Mouse (Mus musculus) heart, embryonic 16.5 days (tissue): ENCODE data around the gene Shisa5. TPM values are rescaled to one million over a fixed set of nuclear protein-coding genes. Genes with fewer than 3 reads are reported as not detected.
A peak's percentile ranks its signal among the peaks of the same experiment; 100 is the strongest.

Experiments
- ATAC-seq: fragments of 200-750 bp; cut with Nextera tagmentation; replicated peaks from 2 replicates; pipeline ENCODE4 v1.8.0; 2017; ENCODE audit warnings: moderate number of reproducible peaks; ENCODE audit not compliant: insufficient read depth, low FRiP score; ENCODE audit errors: extremely low read depth
- H3K27ac ChIP-seq: fragments of 300-500 bp; sonication (generic); 2 replicates; pipeline ENCODE4 v1.5.1; 2014; ENCODE audit warnings: mild to moderate bottlenecking, low read length, control low read depth, moderate library complexity
- H3K27me3 ChIP-seq: fragments of 300-500 bp; sonication (generic); 2 replicates; pipeline ENCODE4 v1.6.1; 2014; ENCODE audit warnings: low read length, mixed read lengths; ENCODE audit not compliant: control insufficient read depth, insufficient read depth
- H3K36me3 ChIP-seq: fragments of 300-500 bp; sonication (generic); 2 replicates; pipeline ENCODE4 v1.6.1; 2014; ENCODE audit not compliant: control insufficient read depth, insufficient read depth
- H3K4me1 ChIP-seq: fragments of 300-500 bp; sonication (generic); 2 replicates; pipeline ENCODE4 v1.6.1; 2014; ENCODE audit warnings: low read length, mixed read lengths; ENCODE audit not compliant: control insufficient read depth, insufficient read depth
- H3K4me2 ChIP-seq: fragments of 300-500 bp; sonication (generic); 2 replicates; pipeline ENCODE4 v1.6.1; 2014; ENCODE audit warnings: low read depth, mild to moderate bottlenecking, control low read depth, low read length
- H3K4me3 ChIP-seq: fragments of 300-500 bp; sonication (generic); 2 replicates; pipeline ENCODE4 v1.5.1; 2014; ENCODE audit warnings: mild to moderate bottlenecking, control low read depth, low read length
- H3K9ac ChIP-seq: fragments of 300-500 bp; sonication (generic); 2 replicates; pipeline ENCODE4 v1.6.1; 2014; ENCODE audit warnings: low read length, control low read depth
- H3K9me3 ChIP-seq: fragments of 300-500 bp; sonication (generic); replicated peaks from 2 replicates; pipeline ENCODE4 v1.6.1; 2016; ENCODE audit warnings: low read length; ENCODE audit not compliant: control insufficient read depth
- WGBS: fragments of 180-500 bp; shearing (Covaris S2); extraction: QIAGEN DNeasy Blood & Tissue Kit; methylation state at CpG from one replicate; pipeline ENCODE4 v1.1.7; 2014; 5-methylcytosine and 5-hydroxymethylcytosine counted together
- polyA plus RNA-seq: library from polyadenylated mRNA; unstranded; fragments of >200 nt; fragmentation: Nextera tagmentation; extraction: Ambion mirVana; gene quantifications from 2 replicates; pipeline ENCODE4 v1.2.1, GENCODE M21; 2015

Shisa5 gene
- polyA plus RNA-seq, 1 experiment from 2014 or later = 84.5 TPM

- no peaks in the 10 kb centered on the region for H3K9me3 ChIP-seq
- no peak for ATAC-seq
- no peak overlapping the region for H3K4me3 ChIP-seq
- H3K4me1 ChIP-seq = peaks cover 11% of the 10 kb centered on the region; the same call in 1 of the 2 replicates
- peaks cover 7% of the 10 kb centered on the region; the same call in 1 of the 2 replicates for H3K36me3 ChIP-seq
- H3K4me2 ChIP-seq = no peak overlapping the region
- no peak overlapping the region for H3K27ac ChIP-seq
- no peaks in the 10 kb centered on the region for H3K27me3 ChIP-seq
- H3K9ac ChIP-seq = no peak overlapping the region
- WGBS = 66% methylated on average over 3 of the region's 3 CpGs
Observed at GRCm38 (mm10) chr9:109050674-109050997, 12.3 kb downstream of the Shisa5 start.

GRCm38 (mm10) chr9:109051011-109051501, 12.7 kb downstream of the Shisa5 start:
- Histone ChIP-seq H3K9me3 (no peaks in the 10 kb centered on the region), H3K27me3 (no peaks in the 10 kb centered on the region), H3K36me3 (peaks cover 10% of the 10 kb centered on the region; the same call in 1 of the 2 replicates), H3K27ac (peak overlapping the region; percentile 47; the same call in 1 of the 2 replicates), H3K4me3 (no peak overlapping the region; the same call in 1 of the 2 replicates), H3K4me2 (no peak overlapping the region; the same call in 1 of the 2 replicates), H3K4me1 (peaks cover 11% of the 10 kb centered on the region; the same call in 1 of the 2 replicates), H3K9ac (no peak overlapping the region)
- no peak for ATAC-seq
- WGBS = 80% methylated on average over 13 of the region's 13 CpGs

DNA sequence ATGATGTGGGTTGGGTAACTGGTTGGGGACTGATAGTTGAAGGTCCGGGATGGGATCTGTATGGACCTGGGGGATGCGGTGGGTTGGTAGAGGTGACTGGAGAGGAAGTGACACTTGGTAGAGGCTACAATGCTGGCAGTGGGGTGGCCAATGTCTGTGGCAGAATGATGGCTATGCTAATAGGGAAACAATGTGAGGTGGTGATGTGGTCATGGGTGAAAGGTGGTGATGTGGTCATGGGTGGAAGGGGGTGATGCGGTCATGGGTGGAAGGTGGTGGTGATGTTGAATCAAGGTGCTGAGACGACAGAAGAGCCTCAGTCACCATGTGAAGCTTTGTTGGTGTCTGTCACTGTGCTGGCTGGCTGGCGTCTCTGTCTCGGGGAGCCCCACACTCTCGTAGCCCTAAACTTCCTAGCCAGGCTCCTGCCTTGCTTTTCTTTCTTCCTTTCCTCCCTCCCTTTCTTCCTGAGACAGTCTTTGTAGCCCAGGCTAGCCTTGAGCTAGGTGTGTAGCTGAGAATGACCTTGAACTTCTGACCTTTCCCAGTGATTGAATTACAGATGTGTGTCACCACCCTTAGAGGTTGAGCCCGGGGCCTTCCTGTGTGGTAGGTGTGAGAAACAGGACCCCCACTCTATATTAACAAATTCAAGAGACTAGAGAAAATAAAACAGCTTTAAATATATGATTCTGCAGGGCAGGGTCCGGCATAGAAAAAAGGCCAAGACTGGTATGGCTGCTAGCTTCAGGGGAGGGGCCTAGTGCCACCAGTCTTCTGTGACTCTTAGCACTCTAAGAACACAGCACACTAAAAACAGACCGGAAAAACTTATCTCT, 13.5 kb downstream of the Shisa5 start:
- whole genome bisulfite sequencing = 86% methylated on average over 10 of the region's 10 CpGs
- no peak for ATAC-seq
- Histone ChIP-seq H3K4me2 (no peak overlapping the region; the same call in 1 of the 2 replicates), H3K27ac (peak overlapping the region; percentile 47; the same call in 1 of the 2 replicates), H3K4me3 (no peak overlapping the region; the same call in 1 of the 2 replicates), H3K9me3 (no peaks in the 10 kb centered on the region), H3K4me1 (peaks cover 11% of the 10 kb centered on the region; the same call in 1 of the 2 replicates), H3K9ac (no peak overlapping the region), H3K36me3 (peaks cover 13% of the 10 kb centered on the region), H3K27me3 (no peaks in the 10 kb centered on the region)

DNA sequence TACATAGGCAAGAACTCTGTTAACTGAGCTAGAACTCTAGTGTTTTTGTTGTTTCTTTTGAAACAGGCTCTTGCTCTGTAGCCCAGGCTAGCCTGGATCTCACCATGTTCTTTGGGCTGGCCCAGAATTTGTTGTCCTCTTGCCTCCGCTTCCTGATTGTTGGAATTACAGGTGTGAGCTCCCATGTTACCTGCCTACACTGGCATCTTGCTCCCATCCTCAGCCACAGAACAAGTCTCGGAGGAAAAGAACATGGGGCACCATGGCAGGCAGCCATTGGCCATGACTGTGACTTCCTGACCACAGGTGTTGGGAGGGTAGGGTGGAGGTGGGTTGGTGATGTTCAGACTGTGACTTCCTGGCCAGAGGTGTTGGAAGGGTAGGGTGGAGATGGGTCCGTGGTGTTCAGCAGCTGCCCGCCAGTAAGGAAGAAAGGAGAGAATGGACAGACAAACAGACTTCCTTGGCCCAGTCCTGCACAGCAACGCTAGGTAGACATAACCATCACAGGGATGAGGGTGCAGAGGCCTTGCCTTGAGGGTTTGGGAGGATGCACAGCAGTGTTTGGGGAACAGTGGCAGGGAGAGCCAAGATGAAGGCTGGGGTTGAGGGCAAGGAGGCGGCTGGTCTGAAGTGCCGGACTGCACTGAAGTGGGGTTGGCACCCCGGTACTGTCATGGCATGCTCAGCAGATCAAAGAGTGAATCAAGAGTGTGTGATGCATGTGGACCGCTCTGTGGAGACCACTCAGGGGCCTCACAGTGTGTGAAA, 14.3 kb downstream of the Shisa5 start:
- Histone ChIP-seq H3K9me3 (no peaks in the 10 kb centered on the region), H3K27ac (no peak overlapping the region; the same call in 1 of the 2 replicates), H3K4me1 (peaks cover 11% of the 10 kb centered on the region; the same call in 1 of the 2 replicates), H3K27me3 (no peaks in the 10 kb centered on the region), H3K4me3 (no peak overlapping the region), H3K36me3 (peaks cover 20% of the 10 kb centered on the region), H3K4me2 (no peak overlapping the region), H3K9ac (no peak overlapping the region)
- 86% methylated on average over 9 of the region's 9 CpGs for WGBS
- ATAC-seq = no peak

GRCm38 (mm10) chr9:109053366-109053765, 15.0 kb downstream of the Shisa5 start:
- Histone ChIP-seq H3K9me3 (no peaks in the 10 kb centered on the region), H3K4me3 (no peak overlapping the region), H3K27me3 (no peaks in the 10 kb centered on the region), H3K4me1 (peaks cover 12% of the 10 kb centered on the region; the same call in 1 of the 2 replicates), H3K27ac (no peak overlapping the region; the same call in 1 of the 2 replicates), H3K36me3 (peaks cover 26% of the 10 kb centered on the region), H3K9ac (no peak overlapping the region), H3K4me2 (no peak overlapping the region)
- 85% methylated on average over 3 of the region's 3 CpGs for WGBS
- ATAC-seq = no peak

DNA sequence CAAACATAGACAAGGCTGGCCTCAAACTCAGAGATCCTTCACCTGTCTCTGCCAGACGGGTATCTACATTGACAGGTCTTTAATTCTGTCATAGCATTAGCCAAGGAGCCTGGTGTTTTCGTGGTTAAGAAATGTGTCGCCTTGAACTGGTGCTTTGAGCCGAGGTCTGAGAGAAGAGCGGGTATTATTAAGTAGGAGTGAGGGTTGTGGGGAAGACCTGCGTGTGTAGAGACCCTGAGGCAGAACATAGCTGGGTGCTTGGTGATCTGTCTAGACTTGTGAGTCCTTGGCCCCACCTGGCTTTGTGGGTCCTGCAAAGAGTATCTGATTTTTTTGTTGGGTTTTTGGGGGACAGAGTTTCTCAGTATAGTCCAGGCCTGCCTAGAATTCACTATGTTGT, 15.5 kb downstream of the Shisa5 start:
- H3K36me3 ChIP-seq = peaks cover 23% of the 10 kb centered on the region
- no peak for ATAC-seq

DNA sequence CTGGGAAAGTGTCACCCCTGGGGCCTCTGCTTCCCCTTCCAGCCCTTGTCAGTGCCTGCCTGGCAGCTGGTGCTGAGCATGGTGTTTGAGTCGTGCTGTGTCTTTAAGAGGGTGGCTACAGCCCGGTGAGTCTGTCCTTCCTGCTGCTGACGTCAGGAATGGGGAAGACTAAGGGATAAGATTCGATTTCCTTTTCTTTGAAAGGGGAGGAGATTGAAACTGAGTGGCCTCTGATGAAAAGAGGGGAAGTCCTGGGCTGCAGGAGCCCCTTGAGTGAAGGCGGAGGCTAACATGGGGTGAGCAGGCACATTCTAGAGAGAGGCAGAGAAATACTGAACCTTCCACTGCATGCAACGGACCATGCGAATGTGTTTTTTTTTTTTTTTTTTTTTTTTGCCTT, 16.3 kb downstream of the Shisa5 start:
- WGBS = 9% methylated on average over 7 of the region's 7 CpGs
- peak overlapping the region; percentile 47 for H3K4me2 ChIP-seq
- no peaks in the 10 kb centered on the region for H3K27me3 ChIP-seq
- H3K4me3 ChIP-seq = peak overlapping the region; percentile 37
- H3K9ac ChIP-seq = peak overlapping the region; percentile 60
- H3K9me3 ChIP-seq = no peaks in the 10 kb centered on the region
- ATAC-seq = peak; percentile 66
- H3K27ac ChIP-seq = peak overlapping the region; percentile 76
- H3K36me3 ChIP-seq = peaks cover 23% of the 10 kb centered on the region
- peaks cover 20% of the 10 kb centered on the region for H3K4me1 ChIP-seq

More for the DNA sequence above, 15.5 kb downstream of the Shisa5 start:
- H3K4me2 ChIP-seq = no peak overlapping the region
- no peak overlapping the region for H3K9ac ChIP-seq
- no peak overlapping the region for H3K4me3 ChIP-seq
- peaks cover 16% of the 10 kb centered on the region; the same call in 1 of the 2 replicates for H3K4me1 ChIP-seq
- no peaks in the 10 kb centered on the region for H3K27me3 ChIP-seq
- no peaks in the 10 kb centered on the region for H3K9me3 ChIP-seq
- H3K27ac ChIP-seq = peak overlapping the region; percentile 76
- 74% methylated on average over 6 of the region's 6 CpGs for WGBS

GRCm38 (mm10) chr9:109055271-109056030, 17.1 kb downstream of the Shisa5 start:
- peaks cover 23% of the 10 kb centered on the region for H3K36me3 ChIP-seq
- H3K9ac ChIP-seq = peak overlapping the region; percentile 60
- 89% methylated on average over 12 of the region's 12 CpGs for WGBS
- peaks cover 23% of the 10 kb centered on the region for H3K4me1 ChIP-seq
- peak overlapping the region; percentile 15 for H3K27ac ChIP-seq
- H3K4me3 ChIP-seq = peak overlapping the region; percentile 37
- no peak for ATAC-seq
- peak overlapping the region; percentile 47 for H3K4me2 ChIP-seq
- H3K9me3 ChIP-seq = no peaks in the 10 kb centered on the region
- no peaks in the 10 kb centered on the region for H3K27me3 ChIP-seq
